Mouse (Mus musculus) embryo, embryonic 10 days (tissue): ENCODE measurements around the gene Dus4l.
"Not testable (repeated sequence)": the region's sequence is repeated elsewhere in the genome, so short reads cannot be mapped to it uniquely, and the experiment has no call there.

Source experiments
- DNase-seq: peaks from one replicate; pipeline ENCODE4 v3.0.0-alpha.2; 2015; ENCODE audit warnings: low spot score

The Dus4l gene

DNA sequence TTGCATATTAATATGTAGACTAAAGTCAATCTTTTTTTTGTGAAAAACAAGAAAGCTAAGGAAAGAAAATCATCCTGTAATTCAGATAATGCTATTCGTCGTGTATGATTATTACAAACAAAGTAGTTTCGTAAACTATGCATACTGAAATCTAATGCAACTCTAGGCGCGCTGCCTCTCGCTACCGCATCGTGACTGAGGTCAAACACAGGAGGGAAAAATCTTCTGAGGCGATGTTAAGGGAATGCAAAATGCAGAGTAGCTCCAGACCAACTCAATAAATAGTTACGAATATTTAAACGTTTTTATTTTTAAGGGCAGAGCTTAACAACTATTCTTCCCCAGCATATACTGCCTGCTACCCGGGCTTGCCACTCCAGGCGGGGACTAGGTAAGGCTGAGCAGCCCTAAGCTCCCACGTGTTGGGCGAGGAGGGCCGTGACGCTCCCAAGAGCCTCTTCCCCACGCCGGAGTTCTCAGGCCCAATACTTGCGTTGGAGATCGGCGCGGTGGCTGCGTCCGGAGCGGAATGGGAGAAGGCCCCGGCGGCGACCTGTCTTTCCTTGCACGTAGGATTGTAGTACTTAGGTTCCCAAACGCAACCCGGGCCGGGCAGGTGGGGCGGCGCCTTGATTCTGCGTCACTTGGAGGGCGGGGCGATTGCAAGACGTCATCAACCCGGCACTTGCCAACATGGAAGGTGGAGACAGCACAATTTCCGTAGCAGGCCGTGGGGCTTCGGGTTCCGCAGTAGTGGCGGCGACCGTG lies at the start of gene Dus4l, which contains the start of gene Cog5:
Dus4l (minus strand) TSS at position 630 of the 768 bp plus-strand sequence.
Cog5 (plus strand) TSS at position 673 of the 768 bp plus-strand sequence.
- peak; percentile 95 for DNase-seq

- DNase-seq = peak; percentile 10
Measured at GRCm38 (mm10) chr12:31703904-31704303, 49.3 kb upstream of the Dus4l start.

DNA sequence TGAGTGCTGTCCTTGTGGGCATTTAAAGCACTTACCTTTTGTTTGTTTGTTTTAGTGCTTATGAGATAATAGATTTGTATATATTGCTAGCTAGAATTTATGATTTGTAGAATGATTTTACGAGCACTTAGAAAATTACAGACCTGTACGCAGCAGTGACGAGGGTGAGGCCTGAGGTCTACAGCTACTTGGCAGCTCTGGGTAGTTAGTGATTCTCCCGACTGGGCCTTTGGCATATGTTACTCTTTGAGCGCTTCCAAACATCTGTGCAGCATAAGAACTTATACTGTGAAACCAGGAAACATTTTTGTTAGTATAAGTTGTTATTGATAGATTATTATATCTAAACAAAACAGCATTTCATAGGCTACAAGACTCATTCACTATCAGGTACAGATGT lies 46.8 kb upstream of the Dus4l start:
- DNase-seq = no peak

GRCm38 (mm10) chr12:31700623-31701347 lies 46.2 kb upstream of the Dus4l start:
- peak; percentile 19 for DNase-seq

DNA sequence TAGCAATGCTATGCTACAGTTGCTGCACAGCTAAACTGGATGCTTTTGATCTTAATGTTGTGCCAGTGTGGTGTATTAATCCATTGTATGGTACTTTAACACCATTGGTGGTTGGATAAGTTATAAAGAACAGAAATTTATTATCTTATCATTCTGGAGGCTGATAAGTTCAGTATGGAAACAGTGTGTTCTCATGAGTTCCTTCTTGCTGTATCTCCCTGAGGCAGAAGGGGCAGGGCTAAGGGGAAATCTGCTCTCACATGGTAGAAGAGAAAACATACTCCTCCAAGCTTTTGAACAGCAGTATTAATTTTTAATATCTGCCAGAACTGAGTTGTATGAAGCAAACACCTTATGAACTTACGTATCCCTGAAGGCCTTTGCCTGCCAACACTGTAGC lies 38.7 kb upstream of the Dus4l start:
- DNase-seq = no peak

- DNase-seq = no peak
Measured at GRCm38 (mm10) chr12:31686679-31687078, 32.1 kb upstream of the Dus4l start.

GRCm38 (mm10) chr12:31667187-31667586 lies 12.6 kb upstream of the Dus4l start:
- no peak for DNase-seq

GRCm38 (mm10) chr12:31665999-31666398 lies 11.4 kb upstream of the Dus4l start:
- DNase-seq = no peak

- DNase-seq = no peak
Measured at GRCm38 (mm10) chr12:31656841-31657240, 2.2 kb upstream of the Dus4l start.

DNA sequence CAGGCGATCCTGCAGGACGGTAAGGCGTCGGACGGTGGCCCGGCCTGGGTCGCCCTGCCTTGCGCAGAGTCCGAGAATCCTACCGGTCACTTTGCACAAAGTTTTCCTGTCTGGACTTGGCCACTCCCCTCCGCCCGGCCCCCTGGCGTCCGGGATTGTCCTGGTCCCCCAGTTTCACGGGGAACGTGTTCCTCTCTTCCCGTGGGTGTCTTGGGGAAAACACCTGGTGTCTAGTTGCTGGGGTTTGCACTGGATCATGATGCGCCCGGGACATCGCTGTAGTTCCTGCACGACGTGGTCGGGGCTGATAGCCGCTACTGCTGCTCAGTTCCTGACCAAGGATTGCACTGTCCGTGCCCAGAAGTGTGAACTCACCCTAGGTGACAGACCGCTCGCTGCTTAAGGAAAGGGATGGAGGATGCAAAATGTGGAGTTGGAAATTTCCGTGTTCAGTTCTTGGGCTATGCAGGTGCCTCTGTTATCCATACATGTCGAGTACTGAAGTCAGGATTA lies 395 bp upstream of the Dus4l start:
- peak; percentile 51 for DNase-seq

- DNase-seq = no peak
Measured at GRCm38 (mm10) chr12:31653611-31654010, 1.0 kb downstream of the Dus4l start.

- no peak for DNase-seq
Measured at GRCm38 (mm10) chr12:31635240-31635607, 19.4 kb downstream of the Dus4l start.

- peak; percentile 78 for DNase-seq
Measured at GRCm38 (mm10) chr12:31634343-31635239, 20.0 kb downstream of the Dus4l start, which contains the start of gene Bcap29. TSS of gene Bcap29 (minus strand) at chr12:31634658.

- peak; percentile 47 for DNase-seq
Measured at GRCm38 (mm10) chr12:31633970-31634342, 20.7 kb downstream of the Dus4l start.

- DNase-seq = not testable (repeated sequence)
Measured at GRCm38 (mm10) chr12:31628396-31628795, 26.2 kb downstream of the Dus4l start.

- no peak for DNase-seq
Measured at GRCm38 (mm10) chr12:31625016-31625415, 29.6 kb downstream of the Dus4l start.

- no peak for DNase-seq
Measured at GRCm38 (mm10) chr12:31620106-31620505, 34.5 kb downstream of the Dus4l start.

DNA sequence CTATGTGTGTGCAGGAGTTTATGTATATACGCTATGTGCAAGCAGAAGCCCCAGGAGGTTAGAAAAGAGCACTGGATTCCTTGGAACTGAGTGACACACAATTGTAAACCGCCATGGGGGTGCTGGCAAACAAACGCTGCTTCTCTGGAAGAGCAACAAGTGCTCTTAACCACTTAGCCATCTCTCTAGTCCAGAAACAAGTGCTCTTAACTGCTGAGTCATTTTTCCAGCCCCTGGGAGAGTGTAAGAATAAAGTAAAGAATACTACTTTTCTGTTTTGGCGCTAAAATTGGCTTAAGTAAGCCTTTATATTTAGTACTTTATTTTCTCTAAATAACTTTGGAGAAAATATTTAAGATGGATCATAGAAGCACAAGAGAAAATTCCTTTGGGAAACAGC lies 41.3 kb downstream of the Dus4l start:
- no peak for DNase-seq

- no peak for DNase-seq
Measured at GRCm38 (mm10) chr12:31608138-31608537, 46.5 kb downstream of the Dus4l start.

DNA sequence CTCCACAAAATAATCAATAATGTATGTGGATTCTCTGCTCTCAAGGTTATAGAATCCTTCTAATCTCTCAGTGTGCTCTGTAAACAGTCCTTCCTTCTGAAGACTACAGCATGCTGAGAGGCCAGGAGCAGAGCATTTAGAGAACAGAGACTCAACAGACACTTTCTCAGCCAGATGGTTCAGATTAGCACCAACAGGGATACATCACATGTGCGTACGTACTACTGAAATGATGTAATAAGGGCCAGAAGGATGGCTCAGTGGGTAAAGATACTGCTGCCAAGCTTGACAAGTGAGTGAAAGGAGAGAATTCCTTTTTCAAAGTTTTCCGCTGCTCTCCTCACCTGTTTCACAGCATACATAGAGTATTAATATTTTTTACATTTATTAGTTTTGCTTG lies 49.7 kb downstream of the Dus4l start:
- DNase-seq = peak; percentile 62

GRCm38 (mm10) chr12:31603586-31603985 lies 51.0 kb downstream of the Dus4l start:
- no peak for DNase-seq

DNA sequence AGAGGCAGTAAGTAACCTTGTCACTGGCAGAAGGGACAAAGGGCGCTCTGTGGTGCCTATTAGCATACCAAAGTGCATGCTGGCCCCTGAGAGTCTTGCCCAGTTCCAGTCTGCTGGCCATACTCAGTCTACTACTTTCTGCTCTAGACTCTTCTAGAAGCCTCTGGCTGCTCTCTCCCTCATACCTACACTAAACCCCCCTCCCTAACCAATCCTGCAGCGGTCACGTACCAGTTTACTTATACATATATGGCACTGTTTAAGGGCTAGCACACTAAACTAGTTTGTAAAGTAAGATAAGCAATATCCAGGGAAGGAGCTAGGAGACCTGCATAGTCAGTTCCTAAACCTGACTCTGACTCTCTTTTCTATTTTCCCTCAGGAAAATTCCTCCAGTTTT lies 60.3 kb downstream of the Dus4l start:
- DNase-seq = no peak
